Mouse (Mus musculus): ENCODE data around the gene Tmem165.

DNA sequence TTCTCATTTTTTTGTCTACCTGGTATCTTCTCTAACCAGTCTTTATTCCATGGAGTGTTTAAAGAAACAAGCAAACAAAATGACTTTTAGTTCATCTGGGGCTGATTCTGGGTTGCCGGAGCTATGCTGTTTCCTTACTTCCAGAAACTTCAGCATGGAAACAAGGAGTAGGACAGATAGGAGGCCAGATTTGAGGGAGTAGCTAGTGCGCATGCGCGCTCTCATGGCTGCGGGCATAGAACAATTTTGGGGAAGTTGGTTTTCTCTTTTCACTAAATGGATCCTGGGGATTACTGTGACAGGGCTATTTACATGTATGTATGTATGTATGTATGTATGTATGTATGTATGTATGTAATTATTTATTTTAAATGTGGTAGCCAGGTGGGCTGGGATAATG is 4.5 kb upstream of the Tmem165 start:
- TF ChIP-seq CTCF (IDR thresholded peaks at IDR 0.05; ENCODE audit: insufficient read depth, low read length) (no peak), POLR2A (IDR thresholded peaks at IDR 0.05; ENCODE audit: borderline replicate concordance, extremely low read depth, low read depth, low read length) (no peak)
